Mouse (Mus musculus) heart, postnatal 10 days (tissue): ENCODE results near the gene Rbbp7. TPM values are rescaled to one million over a fixed set of nuclear protein-coding genes. Genes with fewer than 3 reads are reported as not detected.

Source experiments
- DNase-seq, 2 experiments: peaks; one replicate each; pipeline ENCODE4 v3.0.0; 2021
- intact Hi-C: fragments of 180-260 bp; cut with DNase I; formaldehyde crosslinking; loops from one replicate; pipeline ENCODE4 v1.15.1; 2025
- total RNA-seq, 2 experiments: library from RNA; stranded (reverse); gene quantifications; 2 replicates each; pipeline ENCODE4 v1.2.3; 2021

Gene Rbbp7
- 100 to 1,000 TPM; 208 to 210 TPM for total RNA-seq

- intact Hi-C loops = loop anchor here (2.0 to 5.0 kb wide), 2 partner anchors 26 to 43 kb away; no protein-coding TSS in a partner anchor
- peak; percentile 91 to 94 for DNase-seq
Measured at GRCm38 (mm10) chrX:162760115-162760942, at the start of gene Rbbp7. TSS of gene Rbbp7 (plus strand) at chrX:162760402.

- peak; percentile 41 to 62 for DNase-seq
- intact Hi-C loops = loop anchor here (2.0 to 5.0 kb wide), 3 partner anchors 44 to 191 kb away; partner anchors contain the start of gene Rbbp7
Measured at GRCm38 (mm10) chrX:162717837-162718236, 42.4 kb upstream of the Rbbp7 start.

- peak; percentile 22 to 52 for DNase-seq
- intact Hi-C loops = loop anchor here (2.0 to 5.0 kb wide), 3 partner anchors 43 to 192 kb away; partner anchors contain the start of gene Rbbp7
Measured at GRCm38 (mm10) chrX:162719615-162720014, 40.6 kb upstream of the Rbbp7 start.

- DNase-seq = no peak
- intact Hi-C loops = no loop called here
Measured at GRCm38 (mm10) chrX:162727367-162727777, 32.8 kb upstream of the Rbbp7 start.

- intact Hi-C loops = no loop called here
Measured at GRCm38 (mm10) chrX:162727795-162728194, 32.4 kb upstream of the Rbbp7 start.

GRCm38 (mm10) chrX:162728228-162728627 is 32.0 kb upstream of the Rbbp7 start:
- intact Hi-C loops = no loop called here
- DNase-seq = no peak

More at GRCm38 (mm10) chrX:162727795-162728194, 32.4 kb upstream of the Rbbp7 start:
- no peak for DNase-seq

GRCm38 (mm10) chrX:162730031-162730430 is 30.2 kb upstream of the Rbbp7 start:
- intact Hi-C loops = no loop called here

GRCm38 (mm10) chrX:162734997-162735929 is 24.9 kb upstream of the Rbbp7 start:
- intact Hi-C loops = loop anchor here (2.0 kb wide), 1 partner anchor 26 kb away; the partner anchor contains the start of gene Rbbp7
- peak; percentile 69 to 71 for DNase-seq

More at GRCm38 (mm10) chrX:162730031-162730430, 30.2 kb upstream of the Rbbp7 start:
- no peak for DNase-seq

- intact Hi-C loops = no loop called here
- DNase-seq = peak in 1 of 2 experiments; percentile 17
Measured at GRCm38 (mm10) chrX:162736140-162736659, 24.0 kb upstream of the Rbbp7 start.

GRCm38 (mm10) chrX:162748696-162749420 is 11.3 kb upstream of the Rbbp7 start:
- no peak for DNase-seq
- intact Hi-C loops = no loop called here

- DNase-seq = no peak
- intact Hi-C loops = no loop called here
Measured at GRCm38 (mm10) chrX:162752418-162752817, 7.8 kb upstream of the Rbbp7 start.

- intact Hi-C loops = no loop called here
- DNase-seq = no peak
Measured at GRCm38 (mm10) chrX:162754314-162754713, 5.9 kb upstream of the Rbbp7 start.

GRCm38 (mm10) chrX:162756058-162756457 is 4.1 kb upstream of the Rbbp7 start:
- no peak for DNase-seq
- intact Hi-C loops = no loop called here

- intact Hi-C loops = loop anchor here (2.0 to 5.0 kb wide), 2 partner anchors 25 to 42 kb away; no protein-coding TSS in a partner anchor
- peak in 1 of 2 experiments; percentile 37 for DNase-seq
Measured at GRCm38 (mm10) chrX:162759251-162760114, 719 bp upstream of the Rbbp7 start.

GRCm38 (mm10) chrX:162760958-162761515 is 835 bp downstream of the Rbbp7 start:
- intact Hi-C loops = loop anchor here (2.0 to 5.0 kb wide), 2 partner anchors 26 to 44 kb away; no protein-coding TSS in a partner anchor
- peak; percentile 35 to 43 for DNase-seq

GRCm38 (mm10) chrX:162761716-162762395 is 1.7 kb downstream of the Rbbp7 start:
- DNase-seq = peak in 1 of 2 experiments; percentile 18
- intact Hi-C loops = loop anchor here (2.0 to 5.0 kb wide), 2 partner anchors 27 to 45 kb away; no protein-coding TSS in a partner anchor

- no peak for DNase-seq
- intact Hi-C loops = no loop called here
Measured at GRCm38 (mm10) chrX:162770726-162771125, 10.5 kb downstream of the Rbbp7 start.

GRCm38 (mm10) chrX:162788372-162788771 is 28.2 kb downstream of the Rbbp7 start:
- intact Hi-C loops = no loop called here
- no peak for DNase-seq
